In the genomic region with DNA sequence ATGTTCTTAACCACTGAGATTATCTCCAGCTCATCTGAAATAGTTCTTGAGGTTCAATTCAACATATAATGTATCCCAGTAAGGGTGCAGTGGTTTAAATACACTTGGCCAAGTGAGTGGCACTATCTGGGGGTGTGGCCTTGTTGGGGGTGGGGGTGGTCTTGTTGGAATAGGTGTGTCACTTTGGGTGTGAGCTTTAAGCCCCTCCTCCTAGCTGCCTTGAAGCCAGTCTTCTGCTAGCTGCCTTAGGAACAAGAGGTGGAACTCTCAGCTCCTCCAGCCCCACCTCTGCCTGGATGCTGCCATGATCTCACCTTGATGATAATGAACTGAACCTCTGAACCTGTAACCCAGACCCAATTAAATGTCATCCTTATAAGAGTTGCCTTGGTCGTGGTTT, we compare ENCODE assay signal across 26 mouse cellular contexts.
"Had no signal": no experiment of that assay in that cellular context is flagged by ENCODE, and none has a peak within 500 bp of the region (broad histone marks: within the 10 kb centered on the region; RNA-seq: fewer than 3 reads in every experiment).

No protein-coding gene starts in this region.

- DNase-seq: gastrocnemius, adult 2 months; gastrocnemius, postnatal 10 days; gastrocnemius, postnatal 25 days; heart, adult 18-20 months; heart, postnatal 14 days; heart, postnatal 36 days; kidney, adult 11 months; kidney, adult 2 months; kidney, adult 9 months; kidney, postnatal 14 days; kidney, postnatal 36 days; layer of hippocampus, postnatal 36 days; left cerebral cortex, postnatal 4 days had no signal

- H3K27ac ChIP-seq: gastrocnemius, adult 2 months; heart, embryonic 13.5 days; heart, embryonic 15.5 days; hindbrain, embryonic 12.5 days; hindbrain, embryonic 14.5 days; hindbrain, postnatal 0 days; kidney, embryonic 15.5 days; kidney, postnatal 0 days; limb, embryonic 13.5 days; limb, embryonic 15.5 days; liver, embryonic 12.5 days; liver, embryonic 14.5 days had no signal

- H3K9ac ChIP-seq: heart, embryonic 13.5 days; heart, embryonic 15.5 days; hindbrain, embryonic 12.5 days; hindbrain, embryonic 14.5 days; kidney, embryonic 15.5 days; limb, embryonic 13.5 days; limb, embryonic 15.5 days; liver, embryonic 12.5 days; liver, embryonic 14.5 days had no signal

- ATAC-seq: hindbrain, postnatal 0 days; intestine, embryonic 16.5 days; liver, embryonic 12.5 days had no signal

- H3K4me3 ChIP-seq: gastrocnemius, adult 2 months; heart, embryonic 13.5 days; heart, embryonic 15.5 days; hindbrain, embryonic 12.5 days; kidney, embryonic 15.5 days; limb, embryonic 13.5 days; limb, embryonic 15.5 days; liver, embryonic 12.5 days had no signal

- H3K27me3 ChIP-seq: hindbrain, embryonic 12.5 days; kidney, embryonic 15.5 days; limb, embryonic 13.5 days; limb, embryonic 15.5 days had no signal

- H3K4me2 ChIP-seq: heart, embryonic 11.5 days; heart, embryonic 13.5 days; heart, embryonic 15.5 days; hindbrain, embryonic 12.5 days; hindbrain, embryonic 14.5 days; kidney, embryonic 15.5 days; limb, embryonic 13.5 days; limb, embryonic 15.5 days; liver, embryonic 12.5 days had no signal

- H3K36me3 ChIP-seq: heart, embryonic 13.5 days; heart, embryonic 15.5 days; hindbrain, embryonic 12.5 days; kidney, embryonic 15.5 days; limb, embryonic 13.5 days; limb, embryonic 15.5 days; liver, embryonic 12.5 days had no signal

- H3K9me3 ChIP-seq: heart, embryonic 13.5 days; heart, embryonic 15.5 days; hindbrain, embryonic 12.5 days; kidney, embryonic 15.5 days; limb, embryonic 13.5 days; limb, embryonic 15.5 days; liver, embryonic 12.5 days had no signal

- H3K4me1 ChIP-seq: heart, embryonic 13.5 days; heart, embryonic 15.5 days; hindbrain, embryonic 12.5 days; limb, embryonic 13.5 days; limb, embryonic 15.5 days; liver, embryonic 12.5 days had no signal
